Mouse (Mus musculus) limb, embryonic 14.5 days (tissue): ENCODE data around the gene Vstm2b. TPM values are rescaled to one million over a fixed set of nuclear protein-coding genes. Genes with fewer than 3 reads are reported as not detected.

ENCODE experiments used
- ATAC-seq: fragments of 200-750 bp; cut with Nextera tagmentation; 2 replicates; pipeline ENCODE4 v1.8.0; 2017; ENCODE audit warnings: low read depth, moderate number of reproducible peaks, moderate TSS enrichment; ENCODE audit not compliant: low FRiP score
- DNase-seq: peaks from one replicate; pipeline ENCODE4 v3.0.0-alpha.2; 2015; ENCODE audit warnings: low spot score
- H3K27ac ChIP-seq: fragments of 300-500 bp; sonication (generic); replicated peaks from 2 replicates; pipeline ENCODE4 v1.5.1; 2014; ENCODE audit warnings: low read depth, mild to moderate bottlenecking, low read length, moderate library complexity, mixed read lengths
- H3K27me3 ChIP-seq: fragments of 300-500 bp; sonication (generic); 2 replicates; pipeline ENCODE4 v1.6.1; 2014; ENCODE audit warnings: low read length, mixed read lengths; ENCODE audit not compliant: control insufficient read depth, insufficient read depth
- H3K36me3 ChIP-seq: fragments of 300-500 bp; sonication (generic); 2 replicates; pipeline ENCODE4 v1.6.1; 2014; ENCODE audit warnings: mild to moderate bottlenecking, low read length, moderate library complexity, mixed read lengths; ENCODE audit not compliant: control insufficient read depth, insufficient read depth
- H3K4me1 ChIP-seq: fragments of 300-500 bp; sonication (generic); 2 replicates; pipeline ENCODE4 v1.6.1; 2014; ENCODE audit warnings: antibody characterized with exemption, low read length, mixed read lengths; ENCODE audit not compliant: control insufficient read depth, insufficient read depth
- H3K4me2 ChIP-seq: fragments of 300-500 bp; sonication (generic); replicated peaks from 2 replicates; pipeline ENCODE4 v1.6.1; 2014; ENCODE audit warnings: low read depth, mild to moderate bottlenecking, low read length, moderate library complexity; ENCODE audit not compliant: severe bottlenecking
- H3K4me3 ChIP-seq: fragments of 300-500 bp; sonication (generic); replicated peaks from 2 replicates; pipeline ENCODE4 v1.5.1; 2014; ENCODE audit warnings: low read length
- H3K9ac ChIP-seq: fragments of 300-500 bp; sonication (generic); 2 replicates; pipeline ENCODE4 v1.6.1; 2014; ENCODE audit warnings: mild to moderate bottlenecking, low read depth, low read length, moderate library complexity; ENCODE audit not compliant: severe bottlenecking
- H3K9me3 ChIP-seq: fragments of 300-500 bp; sonication (generic); 2 replicates; pipeline ENCODE4 v1.6.1; 2016; ENCODE audit warnings: low read length; ENCODE audit not compliant: control insufficient read depth
- POLR2A ChIP-seq: fragments of 200-500 bp; IDR thresholded peaks from 2 replicates; pipeline ENCODE4 v1.8.0; 2012; ENCODE audit warnings: inconsistent platforms, mild to moderate bottlenecking, moderate library complexity, borderline replicate concordance; ENCODE audit not compliant: insufficient read depth, insufficient read length; ENCODE audit errors: extremely low read depth
- WGBS: fragments of 180-500 bp; shearing (Covaris S2); extraction: QIAGEN DNeasy Blood & Tissue Kit; methylation state at CpG from one replicate; pipeline ENCODE4 v1.1.7; 2014; 5-methylcytosine and 5-hydroxymethylcytosine counted together
- polyA plus RNA-seq, 2 experiments: library from polyadenylated mRNA; depleted of rRNA in 1 of 2; stranded (reverse) in 1 of 2; unstranded in 1 of 2; fragments of >200 nt; fragmentation: Nextera tagmentation in 1 of 2; extraction: Ambion mirVana in 1 of 2; gene quantifications; 2 replicates each; pipeline versions ENCODE4 v1.2.1 to v1.2.3; 2012 to 2014

The Vstm2b gene
- polyA plus RNA-seq (2012; rRNA removed) (69.2 and 109 TPM in 2 replicates), polyA plus RNA-seq (2014; fragmentation: Nextera tagmentation; extraction: Ambion mirVana) (13.0 and 13.8 TPM in 2 replicates)

GRCm38 (mm10) chr7:40898096-40898710 is at the start of gene Vstm2b:
Gene Vstm2b (plus strand): TSS chr7:40898328.
- Histone ChIP-seq H3K27ac (no peak within 1 kb of the TSS), H3K4me2 (peak within 1 kb of the TSS; percentile 89), H3K9me3 (no peaks in the 10 kb centered on the region), H3K9ac (peak within 1 kb of the TSS; percentile 58), H3K36me3 (no peaks in the 10 kb centered on the region), H3K4me3 (peak within 1 kb of the TSS; percentile 56), H3K4me1 (no peaks in the 10 kb centered on the region), H3K27me3 (peaks cover 69% of the 10 kb centered on the region)
- no peak for TF ChIP-seq POLR2A
- WGBS: under 1% methylated on average over 22 of the region's 35 CpGs
- DNase-seq (no peak), ATAC-seq (no peak)

GRCm38 (mm10) chr7:40856088-40856625 is 42.0 kb upstream of the Vstm2b start:
- no peak for DNase-seq
- 81% methylated on average over 7 of the region's 7 CpGs for WGBS
- no peak overlapping the region for H3K27ac ChIP-seq
- no peak overlapping the region for H3K9ac ChIP-seq
- no peak for ATAC-seq
- H3K27me3 ChIP-seq: no peaks in the 10 kb centered on the region
- no peak overlapping the region for H3K4me2 ChIP-seq
- no peaks in the 10 kb centered on the region for H3K4me1 ChIP-seq
- no peak overlapping the region for H3K4me3 ChIP-seq
- no peaks in the 10 kb centered on the region for H3K9me3 ChIP-seq
- H3K36me3 ChIP-seq: no peaks in the 10 kb centered on the region
- no peak for TF ChIP-seq POLR2A

- no peak for ATAC-seq
- Histone ChIP-seq H3K4me2 (no peak overlapping the region), H3K9me3 (no peaks in the 10 kb centered on the region), H3K27me3 (no peaks in the 10 kb centered on the region), H3K36me3 (no peaks in the 10 kb centered on the region), H3K4me1 (no peaks in the 10 kb centered on the region), H3K27ac (no peak overlapping the region), H3K4me3 (no peak overlapping the region), H3K9ac (no peak overlapping the region)
- TF ChIP-seq POLR2A: no peak
- DNase-seq: no peak
- WGBS: 68% methylated on average over 7 of the region's 7 CpGs
Measured at GRCm38 (mm10) chr7:40873380-40873990, 24.6 kb upstream of the Vstm2b start.

GRCm38 (mm10) chr7:40884855-40885489 is 13.2 kb upstream of the Vstm2b start:
- no peaks in the 10 kb centered on the region for H3K27me3 ChIP-seq
- no peak for DNase-seq
- TF ChIP-seq POLR2A: no peak
- WGBS: 66% methylated on average over 8 of the region's 8 CpGs
- H3K4me3 ChIP-seq: no peak overlapping the region
- H3K36me3 ChIP-seq: no peaks in the 10 kb centered on the region
- H3K9ac ChIP-seq: no peak overlapping the region
- no peak overlapping the region for H3K27ac ChIP-seq
- no peak overlapping the region for H3K4me2 ChIP-seq
- ATAC-seq: no peak
- H3K9me3 ChIP-seq: no peaks in the 10 kb centered on the region
- H3K4me1 ChIP-seq: no peaks in the 10 kb centered on the region

- no peak overlapping the region for H3K4me2 ChIP-seq
- no peaks in the 10 kb centered on the region for H3K4me1 ChIP-seq
- H3K36me3 ChIP-seq: no peaks in the 10 kb centered on the region
- H3K9ac ChIP-seq: no peak overlapping the region
- H3K27ac ChIP-seq: no peak overlapping the region
- 92% methylated on average over 3 of the region's 3 CpGs for WGBS
- no peak for TF ChIP-seq POLR2A
- no peak overlapping the region for H3K4me3 ChIP-seq
- H3K27me3 ChIP-seq: no peaks in the 10 kb centered on the region
- no peaks in the 10 kb centered on the region for H3K9me3 ChIP-seq
- no peak for DNase-seq
- ATAC-seq: no peak
Measured at GRCm38 (mm10) chr7:40888358-40888757, 9.8 kb upstream of the Vstm2b start.
